Mouse (Mus musculus) hindlimb bud, embryonic 11.5 days (tissue): ENCODE data around the gene Cstf1.

Experiments
- DNase-seq: peaks from one replicate; pipeline ENCODE4 v3.0.0-alpha.2; 2012; ENCODE audit warnings: low read depth, low spot score; ENCODE audit errors: extremely low spot score

Cstf1 gene

GRCm38 (mm10) chr2:172376551-172376950 lies 6.1 kb downstream of the Cstf1 start:
- no peak for DNase-seq

GRCm38 (mm10) chr2:172376999-172377515 lies 6.6 kb downstream of the Cstf1 start:
- DNase-seq: no peak

- DNase-seq: no peak
Observed at GRCm38 (mm10) chr2:172378332-172378731, 7.9 kb downstream of the Cstf1 start.

- DNase-seq: no peak
Observed at GRCm38 (mm10) chr2:172380513-172380912, 10.0 kb downstream of the Cstf1 start.

- DNase-seq: no peak
Observed at GRCm38 (mm10) chr2:172381341-172381740, 10.9 kb downstream of the Cstf1 start.

GRCm38 (mm10) chr2:172381898-172382297 lies 11.4 kb downstream of the Cstf1 start:
- DNase-seq: no peak

GRCm38 (mm10) chr2:172384715-172385114 lies 14.2 kb downstream of the Cstf1 start:
- DNase-seq: no peak

GRCm38 (mm10) chr2:172390341-172390740 lies 19.9 kb downstream of the Cstf1 start:
- DNase-seq: no peak

- no peak for DNase-seq
Observed at GRCm38 (mm10) chr2:172392041-172392521, 21.6 kb downstream of the Cstf1 start.

GRCm38 (mm10) chr2:172393391-172394051 lies 23.0 kb downstream of the Cstf1 start, which contains the start of gene Cass4:
Gene Cass4, plus strand, starts transcription at chr2:172393794.
- DNase-seq: no peak

GRCm38 (mm10) chr2:172394052-172394392 lies 23.5 kb downstream of the Cstf1 start:
- DNase-seq: no peak

GRCm38 (mm10) chr2:172394671-172395070 lies 24.2 kb downstream of the Cstf1 start:
- no peak for DNase-seq

- DNase-seq: no peak
Observed at GRCm38 (mm10) chr2:172395961-172396360, 25.5 kb downstream of the Cstf1 start.

GRCm38 (mm10) chr2:172399901-172400300 lies 29.4 kb downstream of the Cstf1 start:
- DNase-seq: no peak

GRCm38 (mm10) chr2:172401116-172401825 lies 30.8 kb downstream of the Cstf1 start:
- DNase-seq: no peak

- DNase-seq: no peak
Observed at GRCm38 (mm10) chr2:172404239-172404638, 33.8 kb downstream of the Cstf1 start.

GRCm38 (mm10) chr2:172405011-172405410 lies 34.5 kb downstream of the Cstf1 start:
- DNase-seq: no peak

- DNase-seq: no peak
Observed at GRCm38 (mm10) chr2:172406173-172406572, 35.7 kb downstream of the Cstf1 start.

- no peak for DNase-seq
Observed at GRCm38 (mm10) chr2:172407499-172407898, 37.0 kb downstream of the Cstf1 start.

GRCm38 (mm10) chr2:172410686-172411085 lies 40.2 kb downstream of the Cstf1 start:
- DNase-seq: no peak

- DNase-seq: no peak
Observed at GRCm38 (mm10) chr2:172411091-172411490, 40.6 kb downstream of the Cstf1 start.

- no peak for DNase-seq
Observed at GRCm38 (mm10) chr2:172412454-172412853, 42.0 kb downstream of the Cstf1 start.
